Mouse (Mus musculus) heart, adult 2 months (tissue): ENCODE results near the gene Ubald2.

Source experiments
- CTCF ChIP-seq: fragments of 200-600 bp; IDR thresholded peaks from 2 replicates; pipeline ENCODE4 v1.8.1; 2022; ENCODE audit warnings: antibody characterized with exemption, mild to moderate bottlenecking, moderate library complexity
- EP300 ChIP-seq: fragments of 200-500 bp; IDR thresholded peaks from 2 replicates; pipeline ENCODE4 v1.6.1; 2011; ENCODE audit warnings: low read depth, low read length, control low read depth; ENCODE audit not compliant: insufficient read depth
- POLR2A ChIP-seq: fragments of 200-500 bp; IDR thresholded peaks from 2 replicates; pipeline ENCODE4 v1.6.1; 2011; ENCODE audit warnings: mild to moderate bottlenecking, low read depth, low read length, control low read depth; ENCODE audit not compliant: insufficient read depth

DNA sequence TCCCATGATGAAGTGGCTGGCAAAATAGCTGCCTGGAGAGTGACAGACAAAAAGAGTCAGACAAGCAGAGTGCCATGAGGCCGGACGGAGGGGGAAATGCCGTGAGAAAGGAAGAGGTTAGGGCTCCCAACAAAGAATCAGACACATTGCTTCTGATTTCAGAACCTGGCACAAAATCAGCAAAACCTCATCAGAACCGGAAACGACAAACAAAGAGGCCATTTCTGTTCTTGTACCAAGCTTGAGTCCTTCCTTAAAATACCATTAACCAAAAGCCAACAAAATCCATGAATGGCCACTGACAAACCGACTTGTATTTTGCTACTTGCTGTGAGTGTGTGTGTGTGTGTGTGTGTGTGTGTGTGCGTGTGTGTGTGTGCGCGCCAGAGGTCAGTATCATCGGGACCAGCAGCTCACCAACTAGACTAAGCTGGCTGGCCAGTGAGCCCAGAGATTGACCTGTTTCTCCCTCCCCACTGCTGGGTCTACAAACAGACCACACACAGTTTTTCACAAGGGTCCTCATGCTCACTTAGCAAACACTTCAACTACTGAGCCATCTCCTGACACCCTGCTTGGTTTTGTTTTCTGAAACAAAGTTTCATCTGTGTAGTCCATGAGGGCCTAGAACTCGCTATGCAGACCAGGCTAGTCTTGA is 37.5 kb upstream of the Ubald2 start:
- no peak for TF ChIP-seq POLR2A
- 0 out of 2 replicates have a peak, but pooled peaks have one; percentile 25 for TF ChIP-seq EP300
- TF ChIP-seq CTCF, result no peak
